Mouse (Mus musculus) intestine, embryonic 15.5 days (tissue): ENCODE measurements around the gene Spin1. TPM values are rescaled to one million over a fixed set of nuclear protein-coding genes. Genes with fewer than 3 reads are reported as not detected.

Experiments used
- ATAC-seq: fragments of 200-750 bp; cut with Nextera tagmentation; 2 replicates; pipeline ENCODE4 v1.8.0; 2017; ENCODE audit warnings: moderate TSS enrichment, moderate library complexity
- H3K27ac ChIP-seq: fragments of 300-500 bp; sonication (generic); 2 replicates; pipeline ENCODE4 v1.5.1; 2015; ENCODE audit warnings: mild to moderate bottlenecking, inconsistent platforms
- H3K27me3 ChIP-seq: fragments of 300-500 bp; sonication (generic); replicated peaks from 2 replicates; pipeline ENCODE4 v1.6.1; 2015; ENCODE audit warnings: inconsistent platforms
- H3K36me3 ChIP-seq: fragments of 300-500 bp; sonication (generic); 2 replicates; pipeline ENCODE4 v1.6.1; 2015; ENCODE audit warnings: inconsistent platforms
- H3K4me1 ChIP-seq: fragments of 300-500 bp; sonication (generic); replicated peaks from 2 replicates; pipeline ENCODE4 v1.6.1; 2015; ENCODE audit warnings: inconsistent platforms
- H3K4me2 ChIP-seq: fragments of 300-500 bp; sonication (generic); replicated peaks from 2 replicates; pipeline ENCODE4 v1.6.1; 2015; ENCODE audit warnings: mild to moderate bottlenecking, inconsistent platforms
- H3K4me3 ChIP-seq: fragments of 300-500 bp; sonication (generic); replicated peaks from 2 replicates; pipeline ENCODE4 v1.5.1; 2015; ENCODE audit warnings: inconsistent platforms
- H3K9ac ChIP-seq: fragments of 300-500 bp; sonication (generic); 2 replicates; pipeline ENCODE4 v1.6.1; 2015; ENCODE audit warnings: inconsistent platforms
- H3K9me3 ChIP-seq: fragments of 300-500 bp; sonication (generic); 2 replicates; pipeline ENCODE4 v1.6.1; 2016; ENCODE audit warnings: inconsistent platforms
- WGBS: fragments of 180-500 bp; shearing (Covaris S2); methylation state at CpG from one replicate; pipeline ENCODE4 v1.1.7; 2015; 5-methylcytosine and 5-hydroxymethylcytosine counted together
- polyA plus RNA-seq: library from polyadenylated mRNA; unstranded; fragments of >200 nt; fragmentation: Nextera tagmentation; extraction: Ambion mirVana; gene quantifications from 2 replicates; pipeline ENCODE4 v1.2.1, GENCODE M21; 2015

Spin1 gene
- polyA plus RNA-seq, 1 experiment from 2014 or later, result 68.3 TPM

DNA sequence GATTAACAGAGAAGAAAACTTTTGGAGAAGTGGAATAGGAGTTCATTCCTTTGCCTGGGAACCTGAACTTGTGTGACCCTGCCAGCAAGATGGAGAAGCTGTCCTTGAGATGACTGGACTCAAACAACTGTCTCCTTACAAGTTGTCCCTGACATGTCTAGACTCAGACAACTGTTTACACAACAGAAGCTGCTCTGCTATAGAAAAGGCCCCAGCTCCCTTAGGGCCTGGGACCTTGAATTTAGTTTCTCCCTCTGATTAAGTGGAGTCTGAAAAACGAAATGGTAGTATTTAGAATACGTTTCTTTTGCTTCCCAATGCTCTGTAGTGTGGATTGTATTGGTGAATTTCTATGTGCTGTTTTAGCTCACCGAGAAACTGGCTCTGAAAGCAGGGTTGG, 84.2 kb downstream of the Spin1 start:
- ATAC-seq, result no peak
- no peak overlapping the region for H3K27ac ChIP-seq
- no peak overlapping the region for H3K9ac ChIP-seq
- H3K4me1 ChIP-seq, result no peaks in the 10 kb centered on the region
- no peaks in the 10 kb centered on the region for H3K9me3 ChIP-seq
- no peak overlapping the region for H3K4me2 ChIP-seq
- H3K36me3 ChIP-seq, result no peaks in the 10 kb centered on the region
- WGBS, result 70% methylated on average over 3 of the region's 3 CpGs
- no peak overlapping the region for H3K4me3 ChIP-seq
- H3K27me3 ChIP-seq, result no peaks in the 10 kb centered on the region

DNA sequence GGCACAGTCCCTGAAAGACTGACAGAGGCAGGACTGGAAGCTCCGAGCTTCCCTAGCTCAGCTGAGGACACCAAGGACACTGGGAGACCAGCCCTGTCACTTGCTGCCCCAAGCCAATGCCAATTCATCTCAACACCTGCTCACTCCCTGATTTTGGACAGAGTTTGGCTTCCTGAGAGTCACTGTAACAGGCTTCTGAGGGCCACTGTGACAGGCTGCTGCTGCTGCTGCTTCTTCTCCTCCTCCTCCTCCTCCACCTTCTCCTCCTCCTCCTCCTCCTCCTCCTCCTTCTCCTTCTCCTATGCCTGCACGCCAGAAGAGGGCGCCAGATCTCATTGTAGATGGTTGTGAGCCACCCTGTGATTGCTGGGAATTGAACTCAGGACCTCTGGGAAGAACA, 89.7 kb downstream of the Spin1 start:
- 53% methylated on average over 3 of the region's 3 CpGs for WGBS
- H3K27me3 ChIP-seq, result no peaks in the 10 kb centered on the region
- ATAC-seq, result no peak
- H3K4me2 ChIP-seq, result no peak overlapping the region
- H3K27ac ChIP-seq, result no peak overlapping the region
- H3K9me3 ChIP-seq, result no peaks in the 10 kb centered on the region
- H3K4me1 ChIP-seq, result no peaks in the 10 kb centered on the region
- H3K36me3 ChIP-seq, result no peaks in the 10 kb centered on the region
- H3K4me3 ChIP-seq, result no peak overlapping the region
- no peak overlapping the region for H3K9ac ChIP-seq

DNA sequence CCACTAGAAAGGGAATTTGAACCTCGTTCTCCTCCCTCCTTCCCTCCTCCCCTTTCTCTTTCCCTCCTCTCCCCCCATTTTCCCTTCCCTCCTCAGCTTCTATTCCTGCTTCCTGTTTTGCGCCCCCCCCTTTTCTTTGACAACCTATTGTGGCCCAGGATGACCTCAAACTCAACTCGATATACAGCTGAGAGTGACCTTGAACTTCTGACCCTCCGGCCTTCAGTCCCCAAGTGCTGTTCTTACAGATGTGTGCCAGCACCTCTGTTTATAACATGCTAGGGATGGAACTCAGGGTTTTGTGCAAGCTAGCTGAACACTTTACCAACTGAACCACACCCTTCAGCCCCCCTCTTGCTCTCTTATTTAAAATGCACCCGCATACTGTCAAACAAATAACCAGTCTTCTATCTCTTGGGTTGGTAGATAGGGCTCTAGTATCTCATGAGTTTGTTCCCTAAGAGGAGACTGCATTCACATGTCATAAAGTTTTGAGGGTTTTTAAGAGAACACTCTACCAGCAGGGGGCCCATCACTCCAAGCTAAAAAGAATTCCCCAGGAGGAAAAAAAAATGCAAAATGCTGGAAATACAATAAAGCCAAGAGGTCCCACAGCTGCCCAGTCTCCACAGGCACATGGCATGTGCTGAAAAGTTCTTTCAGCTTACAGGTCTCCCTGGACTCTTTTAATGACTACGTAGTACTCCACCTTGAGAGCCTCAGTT, 90.9 kb downstream of the Spin1 start:
- no peak for ATAC-seq
- no peak overlapping the region for H3K4me2 ChIP-seq
- no peak overlapping the region for H3K4me3 ChIP-seq
- 71% methylated on average over 6 of the region's 6 CpGs for WGBS
- H3K9me3 ChIP-seq, result no peaks in the 10 kb centered on the region
- H3K27ac ChIP-seq, result no peak overlapping the region
- no peaks in the 10 kb centered on the region for H3K4me1 ChIP-seq
- H3K27me3 ChIP-seq, result no peaks in the 10 kb centered on the region
- no peaks in the 10 kb centered on the region for H3K36me3 ChIP-seq
- H3K9ac ChIP-seq, result no peak overlapping the region

DNA sequence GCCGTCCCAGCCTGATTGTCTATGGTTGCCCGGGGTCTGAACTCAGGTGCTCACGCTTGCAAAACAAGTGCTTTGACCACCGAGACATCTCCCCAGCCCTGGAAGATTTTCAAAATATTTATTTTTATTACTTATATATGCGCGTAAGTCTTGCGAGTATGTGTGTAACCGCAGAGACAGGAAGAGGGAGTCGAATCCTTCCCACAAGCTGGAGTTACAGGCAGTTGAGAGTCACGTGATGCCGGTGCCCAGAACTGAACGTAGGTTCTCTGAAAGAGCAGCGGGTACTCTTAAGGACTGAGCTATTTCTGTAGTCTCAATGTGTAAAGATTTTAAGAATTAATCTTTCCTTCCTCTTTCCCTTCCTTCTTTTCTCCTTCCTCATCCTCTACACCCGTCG, 93.2 kb downstream of the Spin1 start:
- H3K4me3 ChIP-seq, result no peak overlapping the region
- H3K9ac ChIP-seq, result no peak overlapping the region
- no peaks in the 10 kb centered on the region for H3K9me3 ChIP-seq
- no peak for ATAC-seq
- H3K27me3 ChIP-seq, result no peaks in the 10 kb centered on the region
- H3K36me3 ChIP-seq, result no peaks in the 10 kb centered on the region
- no peak overlapping the region for H3K27ac ChIP-seq
- no peak overlapping the region for H3K4me2 ChIP-seq
- peaks cover 5% of the 10 kb centered on the region; the same call in 1 of the 2 replicates for H3K4me1 ChIP-seq
- WGBS, result 85% methylated on average over 15 of the region's 15 CpGs

DNA sequence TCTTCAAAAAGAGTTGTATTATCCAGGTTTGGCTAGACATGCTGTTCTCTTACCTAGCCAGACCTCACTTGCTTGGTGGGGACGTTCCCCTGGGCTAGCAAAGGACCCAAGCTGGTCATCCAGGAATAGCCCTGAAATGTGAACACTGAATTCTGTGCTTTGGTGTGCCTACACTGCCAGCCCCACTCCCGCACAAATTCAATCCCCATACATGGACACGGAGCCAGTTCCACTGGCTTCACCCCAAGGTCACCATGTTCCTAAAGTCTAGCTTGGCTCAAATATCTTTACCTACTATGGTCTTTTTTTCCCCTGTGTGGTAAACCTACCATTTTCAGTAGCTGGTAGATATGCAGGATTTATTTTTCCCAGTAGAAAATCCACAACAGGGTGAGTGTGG, 97.0 kb downstream of the Spin1 start:
- no peak overlapping the region for H3K27ac ChIP-seq
- H3K4me1 ChIP-seq, result peaks cover 5% of the 10 kb centered on the region; the same call in 1 of the 2 replicates
- ATAC-seq, result no peak
- H3K4me3 ChIP-seq, result no peak overlapping the region
- no peaks in the 10 kb centered on the region for H3K9me3 ChIP-seq
- no peak overlapping the region for H3K4me2 ChIP-seq
- no peaks in the 10 kb centered on the region for H3K27me3 ChIP-seq
- H3K9ac ChIP-seq, result no peak overlapping the region
- H3K36me3 ChIP-seq, result no peaks in the 10 kb centered on the region
- WGBS, result 60% methylated on average over 3 of the region's 3 CpGs

- Histone ChIP-seq H3K4me2 (no peak overlapping the region), H3K4me3 (no peak overlapping the region), H3K36me3 (no peaks in the 10 kb centered on the region), H3K9ac (no peak overlapping the region), H3K4me1 (peaks cover 5% of the 10 kb centered on the region; the same call in 1 of the 2 replicates), H3K27ac (peak overlapping the region; percentile 71), H3K27me3 (no peaks in the 10 kb centered on the region), H3K9me3 (no peaks in the 10 kb centered on the region)
- WGBS, result 36% methylated on average over 5 of the region's 5 CpGs
- ATAC-seq, result peak; percentile 72
Measured at GRCm38 (mm10) chr13:51198186-51198585, 97.5 kb downstream of the Spin1 start.

Other genes with a start within 250 kb of the Spin1 start
- 2.1 and 2.3 TPM in 2 replicates for gene Nxnl2, start 70.1 kb downstream of the Spin1 start, polyA plus RNA-seq